28 mouse cellular contexts compared by ENCODE assay signal in genomic region chr5:17127501-17127900, GRCm38 (mm10).
DNase-seq lines count a peak whose midpoint lies in the region; ATAC-seq and TF ChIP-seq lines count a peak whose summit lies in the region.
"Had no signal": no experiment of that assay in that cellular context is flagged by ENCODE, and none has a peak within 500 bp of the region (broad histone marks: within the 10 kb centered on the region; RNA-seq: fewer than 3 reads in every experiment).

No protein-coding gene starts in this region.

- peak; percentile 13 for DNase-seq in embryo, embryonic 10 days (ENCODE audit: low spot score)
- no peak for DNase-seq in embryo, embryonic 10.5 days (ENCODE audit: low spot score)
- peak; percentile 20 for DNase-seq in gastrocnemius, adult 2 months
- DNase-seq in gastrocnemius, postnatal 14 days: no peak
- DNase-seq in embryonic facial prominence, embryonic 14.5 days (ENCODE audit: low spot score): peak; percentile 9
- DNase-seq in frontal cortex, postnatal 14 days (ENCODE audit: low spot score in 2 of 2): no peak
- DNase-seq in frontal cortex, adult 2 months (ENCODE audit: extremely low spot score in 1 of 2, low spot score in 1 of 2): no peak
- DNase-seq: adrenal gland, adult 2 months; adrenal gland, postnatal 14 days; B cell, adult 2 months; cerebellum, adult 11 months; cerebellum, adult 2 months; cerebellum, adult 9-11 months; cerebellum, postnatal 25 days; gastrocnemius, postnatal 25 days; heart, adult 2 months; heart, postnatal 14 days; heart, postnatal 4 days; kidney, adult 2 months had no signal

- H3K4me3 ChIP-seq in gastrocnemius, adult 2 months: no peak overlapping the region
- H3K4me3 ChIP-seq in embryonic facial prominence, embryonic 14.5 days (ENCODE audit: low read depth, low read length): no peak overlapping the region
- H3K4me3 ChIP-seq: embryonic facial prominence, embryonic 12.5 days; erythroblast, embryonic 14.5 days; forebrain, embryonic 12.5 days; forebrain, embryonic 15.5 days; heart, adult 2 months; heart, embryonic 10.5 days; heart, embryonic 13.5 days; hindbrain, embryonic 15.5 days had no signal

- H3K4me1 ChIP-seq in embryonic facial prominence, embryonic 14.5 days (ENCODE audit: control insufficient read depth, insufficient read depth, low read length): no peaks in the 10 kb centered on the region
- H3K4me1 ChIP-seq: embryonic facial prominence, embryonic 12.5 days; forebrain, embryonic 12.5 days; forebrain, embryonic 15.5 days; heart, embryonic 10.5 days; heart, embryonic 13.5 days; hindbrain, embryonic 15.5 days had no signal

- no peaks in the 10 kb centered on the region for H3K9me3 ChIP-seq in embryonic facial prominence, embryonic 14.5 days (ENCODE audit: control insufficient read depth, low read length)
- H3K9me3 ChIP-seq: embryonic facial prominence, embryonic 12.5 days; forebrain, embryonic 12.5 days; forebrain, embryonic 15.5 days; G1E; heart, embryonic 10.5 days; heart, embryonic 13.5 days; hindbrain, embryonic 15.5 days had no signal

- no peak for ATAC-seq in embryonic facial prominence, embryonic 14.5 days (ENCODE audit: low read depth)
- ATAC-seq: forebrain, embryonic 15.5 days had no signal

- no peak for TF ChIP-seq CTCF in gastrocnemius, adult 2 months (IDR thresholded peaks at IDR 0.05)

- no peaks in the 10 kb centered on the region for H3K36me3 ChIP-seq in embryonic facial prominence, embryonic 14.5 days (ENCODE audit: control insufficient read depth, insufficient read depth, low read length)
- H3K36me3 ChIP-seq: embryonic facial prominence, embryonic 12.5 days; forebrain, embryonic 12.5 days; forebrain, embryonic 15.5 days; G1E; heart, embryonic 10.5 days; heart, embryonic 13.5 days; hindbrain, embryonic 15.5 days had no signal

- H3K4me2 ChIP-seq in embryonic facial prominence, embryonic 14.5 days (ENCODE audit: low read depth, low read length): no peak overlapping the region
- H3K4me2 ChIP-seq: embryonic facial prominence, embryonic 12.5 days; forebrain, embryonic 12.5 days; forebrain, embryonic 15.5 days; heart, embryonic 13.5 days; hindbrain, embryonic 15.5 days had no signal

- H3K9ac ChIP-seq in embryonic facial prominence, embryonic 14.5 days (ENCODE audit: low read depth, low read length): no peak overlapping the region
- H3K9ac ChIP-seq: embryonic facial prominence, embryonic 12.5 days; forebrain, embryonic 12.5 days; forebrain, embryonic 15.5 days; heart, embryonic 13.5 days; hindbrain, embryonic 15.5 days had no signal

- intact Hi-C loops in gastrocnemius, adult 2 months (cut with DNase I): no loop called here
- intact Hi-C loops in gastrocnemius, postnatal 14 days (cut with DNase I; ENCODE audit: low total_unique reads): no loop called here

- H3K27me3 ChIP-seq in embryonic facial prominence, embryonic 14.5 days (replicated peaks; ENCODE audit: control insufficient read depth, insufficient read depth, low read length): no peaks in the 10 kb centered on the region
- H3K27me3 ChIP-seq: CH12.LX; embryonic facial prominence, embryonic 12.5 days; forebrain, embryonic 12.5 days; forebrain, embryonic 15.5 days; heart, embryonic 13.5 days; hindbrain, embryonic 15.5 days had no signal

- H3K27ac ChIP-seq in gastrocnemius, adult 2 months: no peak overlapping the region
- H3K27ac ChIP-seq in embryonic facial prominence, embryonic 14.5 days (replicated peaks; ENCODE audit: low read depth, low read length): no peak overlapping the region
- H3K27ac ChIP-seq: embryonic facial prominence, embryonic 12.5 days; forebrain, embryonic 12.5 days; forebrain, embryonic 15.5 days; heart, adult 2 months; heart, embryonic 10.5 days; heart, embryonic 13.5 days; hindbrain, embryonic 15.5 days had no signal

- 46% methylated on average over 4 of the region's 4 CpGs for WGBS in embryonic facial prominence, embryonic 14.5 days

Comparison
In these comparisons a context has a peak if more than half of its experiments do, and no peak if none do; other contexts are left out.
1. DNase-seq: peak in embryo, embryonic 10 days (single experiment), gastrocnemius, adult 2 months (single experiment) and embryonic facial prominence, embryonic 14.5 days (single experiment); none in embryo, embryonic 10.5 days (single experiment), gastrocnemius, postnatal 14 days (single experiment), frontal cortex, postnatal 14 days (0 of 2) and frontal cortex, adult 2 months (0 of 2).